Mouse (Mus musculus): ENCODE measurements at regions not wholly inside any gene's neighbourhood (a gene's known extent, or its start where the extent isn't known, plus 50 kb on each side); places are given as distances from the start of the nearest gene placed in this dataset.

DNA sequence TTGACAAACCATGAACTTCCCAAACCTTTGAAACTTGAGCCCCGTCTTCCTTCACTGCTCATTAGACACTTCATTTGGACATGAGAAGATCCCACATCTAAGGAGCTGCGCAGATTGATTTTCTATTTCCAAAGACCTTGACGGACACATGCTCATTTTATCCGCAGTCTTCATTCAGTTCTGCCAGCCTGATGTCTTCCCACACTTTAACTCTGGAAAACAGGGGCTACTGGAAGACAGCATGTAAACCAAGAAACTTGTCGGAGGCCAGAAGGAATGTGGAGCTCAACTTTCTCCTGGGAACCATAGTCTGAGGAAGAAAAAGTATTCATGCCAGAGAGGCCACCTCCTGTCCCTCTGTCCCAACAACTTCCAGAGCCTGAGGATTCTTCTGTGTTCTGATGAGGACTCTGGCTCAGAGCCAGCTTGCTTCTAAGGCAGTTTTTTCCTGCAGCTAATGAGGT is 161.8 kb downstream of the Gm19410 start:
- DNase-seq (ENCODE audit: low spot score) (no peak), ATAC-seq (ENCODE audit: low FRiP score, low TSS enrichment) (no peak)
- Histone ChIP-seq H3K27ac (replicated peaks) (no peak overlapping the region), H3K9ac (ENCODE audit: low read length) (no peak overlapping the region), H3K4me2 (replicated peaks; ENCODE audit: low read depth) (no peak overlapping the region), H3K9me3 (ENCODE audit: control insufficient read depth, low read length) (no peaks in the 10 kb centered on the region), H3K36me3 (ENCODE audit: control insufficient read depth, insufficient read depth, low read length) (no peaks in the 10 kb centered on the region), H3K4me1 (replicated peaks; ENCODE audit: control insufficient read depth, insufficient read depth) (no peaks in the 10 kb centered on the region), H3K4me3 (ENCODE audit: low read depth, low read length) (no peak overlapping the region), H3K27me3 (ENCODE audit: control insufficient read depth, insufficient read depth, low read length) (no peaks in the 10 kb centered on the region)
- 50% methylated on average over 5 of the region's 5 CpGs for WGBS
- TF ChIP-seq CTCF (IDR thresholded peaks at IDR 0.05; ENCODE audit: low read depth) (no peak), EP300 (optimal IDR thresholded peaks at IDR 0.05) (no peak)

DNA sequence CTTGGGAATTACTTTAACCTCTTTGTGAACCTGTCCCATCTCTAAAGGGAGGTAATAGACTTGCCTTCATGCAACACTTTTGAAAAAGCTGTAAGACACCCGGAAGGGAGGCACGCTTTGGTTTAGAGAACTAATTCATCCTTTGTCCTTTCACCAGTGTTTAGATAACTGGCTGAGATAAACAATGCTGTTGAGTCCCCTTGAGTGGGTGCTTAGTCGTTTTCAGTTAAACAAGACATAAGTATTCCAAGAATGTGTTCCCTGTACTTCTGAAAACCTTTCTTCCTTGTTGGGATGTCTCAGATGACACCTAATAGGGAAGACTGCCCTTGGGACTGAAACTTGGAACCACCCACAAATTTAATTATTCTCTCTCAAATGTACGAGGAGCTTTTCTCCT is 164.7 kb downstream of the Gm19410 start:
- no peaks in the 10 kb centered on the region for H3K4me1 ChIP-seq (replicated peaks; ENCODE audit: control insufficient read depth, insufficient read depth)
- no peak overlapping the region for H3K9ac ChIP-seq (ENCODE audit: low read length)
- 31% methylated on average over 4 of the region's 4 CpGs for WGBS
- TF ChIP-seq CTCF (IDR thresholded peaks at IDR 0.05; ENCODE audit: low read depth) (no peak), EP300 (optimal IDR thresholded peaks at IDR 0.05) (no peak)
- H3K27me3 ChIP-seq (ENCODE audit: control insufficient read depth, insufficient read depth, low read length), result no peaks in the 10 kb centered on the region
- no peaks in the 10 kb centered on the region for H3K36me3 ChIP-seq (ENCODE audit: control insufficient read depth, insufficient read depth, low read length)
- DNase-seq (ENCODE audit: low spot score) (no peak), ATAC-seq (ENCODE audit: low FRiP score, low TSS enrichment) (no peak)
- H3K27ac ChIP-seq (replicated peaks), result no peak overlapping the region
- no peaks in the 10 kb centered on the region for H3K9me3 ChIP-seq (ENCODE audit: control insufficient read depth, low read length)
- no peak overlapping the region for H3K4me2 ChIP-seq (replicated peaks; ENCODE audit: low read depth)
- no peak overlapping the region for H3K4me3 ChIP-seq (ENCODE audit: low read depth, low read length)

DNA sequence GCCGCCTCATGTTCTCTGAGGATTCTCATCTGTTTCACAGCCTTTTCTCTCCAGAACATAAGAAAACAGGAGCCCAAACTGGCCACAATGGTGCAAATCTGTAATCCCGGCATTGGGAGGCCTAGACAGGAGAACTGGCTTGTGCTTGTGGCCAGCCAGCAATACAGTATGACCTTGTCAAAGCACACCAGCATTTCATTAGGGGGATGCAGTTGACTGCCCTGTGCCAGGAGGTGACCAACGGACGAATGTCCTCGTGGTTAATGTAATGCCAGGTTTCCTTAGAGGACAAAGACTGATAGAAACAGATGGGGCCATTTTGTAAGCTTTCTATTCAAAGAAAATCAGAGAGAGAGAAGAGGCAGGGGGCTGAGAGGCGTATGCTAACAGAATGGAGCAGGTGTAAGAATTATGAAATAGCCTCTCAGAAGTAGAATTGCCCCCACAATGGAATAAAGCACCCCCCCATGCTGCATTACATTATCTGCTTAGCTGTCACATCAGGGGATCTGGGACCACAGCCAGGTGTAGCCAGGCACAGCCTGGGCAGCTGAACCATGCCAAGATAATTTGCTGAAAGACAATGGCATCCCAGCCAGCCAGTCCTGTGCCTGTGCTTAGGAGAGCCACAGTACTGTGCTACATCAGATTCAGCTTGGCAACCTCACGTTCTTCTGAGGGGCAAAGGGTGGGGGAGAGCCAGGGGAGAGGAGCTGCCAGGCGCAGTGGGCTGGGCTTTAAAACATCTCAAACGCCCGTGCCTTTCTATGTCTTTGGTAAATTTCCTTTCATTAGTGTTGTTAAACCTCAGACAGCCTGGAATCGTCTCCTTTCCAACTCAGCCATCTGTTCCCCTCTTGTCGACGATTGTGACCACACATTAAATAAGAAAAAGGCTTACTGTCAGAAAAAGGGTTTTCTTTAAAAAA is 167.9 kb downstream of the Gm19410 start:
- DNase-seq (ENCODE audit: low spot score), result no peak
- no peak overlapping the region for H3K27ac ChIP-seq (replicated peaks)
- no peak overlapping the region for H3K4me3 ChIP-seq (ENCODE audit: low read depth, low read length)
- H3K4me1 ChIP-seq (replicated peaks; ENCODE audit: control insufficient read depth, insufficient read depth), result no peaks in the 10 kb centered on the region
- no peak for TF ChIP-seq CTCF (IDR thresholded peaks at IDR 0.05; ENCODE audit: low read depth)
- no peak for TF ChIP-seq EP300 (optimal IDR thresholded peaks at IDR 0.05)
- H3K9me3 ChIP-seq (ENCODE audit: control insufficient read depth, low read length), result no peaks in the 10 kb centered on the region
- no peak overlapping the region for H3K4me2 ChIP-seq (replicated peaks; ENCODE audit: low read depth)
- WGBS, result 62% methylated on average over 13 of the region's 13 CpGs
- H3K36me3 ChIP-seq (ENCODE audit: control insufficient read depth, insufficient read depth, low read length), result no peaks in the 10 kb centered on the region
- no peak for ATAC-seq (ENCODE audit: low FRiP score, low TSS enrichment)
- no peaks in the 10 kb centered on the region for H3K27me3 ChIP-seq (ENCODE audit: control insufficient read depth, insufficient read depth, low read length)
- no peak overlapping the region for H3K9ac ChIP-seq (ENCODE audit: low read length)

DNA sequence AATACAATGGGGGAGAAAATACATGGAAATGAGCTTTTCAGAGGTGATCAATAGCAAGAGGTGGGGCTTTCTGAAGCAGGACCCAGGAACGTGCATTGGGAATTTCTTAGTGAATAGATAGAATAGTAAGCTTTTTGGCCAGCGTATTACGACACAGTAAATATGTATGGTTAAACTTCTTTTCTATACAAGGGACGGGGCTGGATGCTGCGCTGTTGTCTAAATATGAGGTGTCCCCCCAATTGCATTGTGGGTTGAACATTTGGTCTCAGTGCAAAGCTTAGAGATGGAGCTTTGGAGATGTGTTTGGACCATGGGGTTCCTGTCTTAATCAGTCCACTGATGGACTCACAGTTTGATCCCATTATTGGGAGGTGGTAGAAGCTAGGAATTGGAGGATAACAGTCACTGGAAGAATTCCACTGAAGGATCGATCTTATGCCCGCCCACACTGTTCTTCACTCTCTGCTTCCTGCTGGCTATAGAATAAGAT is 168.6 kb downstream of the Gm19410 start:
- Histone ChIP-seq H3K9me3 (ENCODE audit: control insufficient read depth, low read length) (no peaks in the 10 kb centered on the region), H3K4me1 (replicated peaks; ENCODE audit: control insufficient read depth, insufficient read depth) (no peaks in the 10 kb centered on the region), H3K4me3 (ENCODE audit: low read depth, low read length) (no peak overlapping the region), H3K9ac (ENCODE audit: low read length) (no peak overlapping the region), H3K36me3 (ENCODE audit: control insufficient read depth, insufficient read depth, low read length) (no peaks in the 10 kb centered on the region), H3K27ac (replicated peaks) (no peak overlapping the region), H3K27me3 (ENCODE audit: control insufficient read depth, insufficient read depth, low read length) (no peaks in the 10 kb centered on the region), H3K4me2 (replicated peaks; ENCODE audit: low read depth) (no peak overlapping the region)
- TF ChIP-seq EP300 (optimal IDR thresholded peaks at IDR 0.05), result no peak
- no peak for TF ChIP-seq CTCF (IDR thresholded peaks at IDR 0.05; ENCODE audit: low read depth)
- DNase-seq (ENCODE audit: low spot score) (no peak), ATAC-seq (ENCODE audit: low FRiP score, low TSS enrichment) (no peak)
- 88% methylated on average over 7 of the region's 7 CpGs for WGBS

DNA sequence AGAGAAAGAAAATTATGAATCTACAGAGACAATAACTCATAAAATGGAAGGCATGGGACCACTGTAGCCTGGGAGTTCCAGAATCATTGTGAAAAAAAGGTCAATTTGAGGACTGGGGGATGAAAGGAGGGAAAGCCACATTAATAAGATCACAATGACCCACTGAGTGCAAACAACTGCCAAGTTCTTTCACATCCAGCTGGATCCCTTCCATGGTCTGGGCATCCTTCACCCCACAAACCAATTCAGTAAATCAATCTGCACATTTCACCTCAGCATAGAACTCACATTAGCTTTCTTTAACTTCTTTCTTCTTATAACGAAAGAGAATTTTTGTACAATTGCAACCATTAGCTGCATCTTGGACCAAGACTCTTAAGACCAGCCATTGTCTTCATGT is 169.4 kb downstream of the Gm19410 start:
- Histone ChIP-seq H3K9ac (ENCODE audit: low read length) (no peak overlapping the region), H3K27ac (replicated peaks) (no peak overlapping the region), H3K9me3 (ENCODE audit: control insufficient read depth, low read length) (no peaks in the 10 kb centered on the region), H3K36me3 (ENCODE audit: control insufficient read depth, insufficient read depth, low read length) (no peaks in the 10 kb centered on the region), H3K4me1 (replicated peaks; ENCODE audit: control insufficient read depth, insufficient read depth) (no peaks in the 10 kb centered on the region), H3K4me2 (replicated peaks; ENCODE audit: low read depth) (no peak overlapping the region), H3K4me3 (ENCODE audit: low read depth, low read length) (no peak overlapping the region), H3K27me3 (ENCODE audit: control insufficient read depth, insufficient read depth, low read length) (no peaks in the 10 kb centered on the region)
- ATAC-seq (ENCODE audit: low FRiP score, low TSS enrichment) (no peak), DNase-seq (ENCODE audit: low spot score) (no peak)
- 90% methylated on average over 1 of the region's 1 CpGs for WGBS
- no peak for TF ChIP-seq EP300 (optimal IDR thresholded peaks at IDR 0.05)
- TF ChIP-seq CTCF (IDR thresholded peaks at IDR 0.05; ENCODE audit: low read depth), result no peak

DNA sequence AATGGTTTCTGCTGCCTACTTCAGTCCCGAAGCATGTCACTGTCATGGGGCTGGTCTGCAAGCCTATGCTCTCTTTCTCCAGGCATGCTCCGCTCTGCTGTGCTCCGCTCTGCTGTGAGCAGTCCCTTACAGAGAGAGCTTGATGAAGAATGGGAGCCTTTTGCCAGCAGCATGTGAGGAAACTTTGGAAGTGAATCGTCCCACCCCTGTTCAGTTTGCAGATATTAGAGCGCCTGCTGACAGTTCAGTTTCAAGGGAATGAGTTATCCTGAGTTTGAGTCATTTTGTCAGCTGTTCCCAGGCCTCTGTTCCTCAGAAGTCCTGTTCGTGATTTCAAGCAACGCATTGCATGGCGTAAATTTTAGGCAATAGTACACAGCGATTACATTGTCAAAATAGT is 173.6 kb downstream of the Gm19410 start:
- DNase-seq (ENCODE audit: low spot score), result no peak
- Histone ChIP-seq H3K9me3 (ENCODE audit: control insufficient read depth, low read length) (no peaks in the 10 kb centered on the region), H3K4me3 (ENCODE audit: low read depth, low read length) (no peak overlapping the region), H3K9ac (ENCODE audit: low read length) (no peak overlapping the region), H3K4me2 (replicated peaks; ENCODE audit: low read depth) (no peak overlapping the region), H3K4me1 (replicated peaks; ENCODE audit: control insufficient read depth, insufficient read depth) (no peaks in the 10 kb centered on the region), H3K27ac (replicated peaks) (no peak overlapping the region), H3K36me3 (ENCODE audit: control insufficient read depth, insufficient read depth, low read length) (no peaks in the 10 kb centered on the region), H3K27me3 (ENCODE audit: control insufficient read depth, insufficient read depth, low read length) (no peaks in the 10 kb centered on the region)
- no peak for TF ChIP-seq CTCF (IDR thresholded peaks at IDR 0.05; ENCODE audit: low read depth)
- no peak for TF ChIP-seq EP300 (optimal IDR thresholded peaks at IDR 0.05)
- no peak for ATAC-seq (ENCODE audit: low FRiP score, low TSS enrichment)
- 79% methylated on average over 9 of the region's 9 CpGs for WGBS

Measured in stomach, postnatal 0 days (tissue).